Mouse (Mus musculus) naive thymus-derived CD4-positive, alpha-beta T cell, adult 2 months (primary cell): ENCODE measurements around the gene Ajap1.

Experiments used
- DNase-seq: peaks from one replicate; pipeline ENCODE4 v3.0.0-alpha.2; 2011; ENCODE audit warnings: low read depth

The Ajap1 gene

GRCm38 (mm10) chr4:153482459-153483338 is at the start of gene Ajap1:
Ajap1 (minus strand) TSS chr4:153482811.
- no peak for DNase-seq

GRCm38 (mm10) chr4:153530536-153530935 is 47.9 kb upstream of the Ajap1 start:
- DNase-seq, result no peak

- DNase-seq, result no peak
Observed at GRCm38 (mm10) chr4:153521601-153522000, 39.0 kb upstream of the Ajap1 start.

- no peak for DNase-seq
Observed at GRCm38 (mm10) chr4:153519888-153520287, 37.3 kb upstream of the Ajap1 start.

- no peak for DNase-seq
Observed at GRCm38 (mm10) chr4:153519289-153519688, 36.7 kb upstream of the Ajap1 start.

GRCm38 (mm10) chr4:153515786-153516185 is 33.2 kb upstream of the Ajap1 start:
- DNase-seq, result no peak

- DNase-seq, result no peak
Observed at GRCm38 (mm10) chr4:153514071-153514470, 31.5 kb upstream of the Ajap1 start.

GRCm38 (mm10) chr4:153511530-153511929 is 28.9 kb upstream of the Ajap1 start:
- no peak for DNase-seq

GRCm38 (mm10) chr4:153501936-153502335 is 19.3 kb upstream of the Ajap1 start:
- no peak for DNase-seq

- no peak for DNase-seq
Observed at GRCm38 (mm10) chr4:153492444-153492843, 9.8 kb upstream of the Ajap1 start.

GRCm38 (mm10) chr4:153489116-153489515 is 6.5 kb upstream of the Ajap1 start:
- no peak for DNase-seq

GRCm38 (mm10) chr4:153485913-153486312 is 3.3 kb upstream of the Ajap1 start:
- no peak for DNase-seq

- no peak for DNase-seq
Observed at GRCm38 (mm10) chr4:153484392-153484791, 1.8 kb upstream of the Ajap1 start.

- DNase-seq, result no peak
Observed at GRCm38 (mm10) chr4:153481361-153482234, 1.0 kb downstream of the Ajap1 start.

GRCm38 (mm10) chr4:153480551-153481262 is 1.9 kb downstream of the Ajap1 start:
- no peak for DNase-seq

- no peak for DNase-seq
Observed at GRCm38 (mm10) chr4:153479144-153479543, 3.5 kb downstream of the Ajap1 start.

- DNase-seq, result no peak
Observed at GRCm38 (mm10) chr4:153473480-153474252, 8.9 kb downstream of the Ajap1 start.

- DNase-seq, result no peak
Observed at GRCm38 (mm10) chr4:153469712-153470111, 12.9 kb downstream of the Ajap1 start.

GRCm38 (mm10) chr4:153459934-153460333 is 22.7 kb downstream of the Ajap1 start:
- DNase-seq, result no peak

GRCm38 (mm10) chr4:153459503-153459902 is 23.1 kb downstream of the Ajap1 start:
- DNase-seq, result no peak

GRCm38 (mm10) chr4:153458821-153459220 is 23.8 kb downstream of the Ajap1 start:
- no peak for DNase-seq
